Mouse (Mus musculus): ENCODE measurements at regions not wholly inside any gene's neighbourhood (a gene's known extent, or its start where the extent isn't known, plus 50 kb on each side); places are given as distances from the start of the nearest gene placed in this dataset.
A peak's percentile ranks its signal among the peaks of the same experiment; 100 is the strongest.

- 54% methylated on average over 4 of the region's 4 CpGs for WGBS
- Histone ChIP-seq H3K27me3 (ENCODE audit: control insufficient read depth, insufficient read depth, low read length) (no peaks in the 10 kb centered on the region), H3K4me3 (replicated peaks; ENCODE audit: insufficient read depth, low read depth, low read length) (no peak overlapping the region), H3K4me1 (ENCODE audit: control insufficient read depth, insufficient read depth, low read length) (peaks cover 10% of the 10 kb centered on the region), H3K27ac (ENCODE audit: insufficient read depth, low read length) (no peak overlapping the region)
- TF ChIP-seq CTCF (IDR thresholded peaks at IDR 0.05; ENCODE audit: borderline replicate concordance, insufficient read depth, low read depth, low read length), result no peak
- no peak for TF ChIP-seq POLR2A (IDR thresholded peaks at IDR 0.05; ENCODE audit: borderline replicate concordance, insufficient read depth, low read length)
- DNase-seq, result no peak
Observed at GRCm38 (mm10) chr14:24939068-24939467, 452.1 kb downstream of the Rps24 start.

GRCm38 (mm10) chr14:24939476-24940200 lies 452.7 kb downstream of the Rps24 start:
- no peak overlapping the region for H3K4me3 ChIP-seq (replicated peaks; ENCODE audit: insufficient read depth, low read depth, low read length)
- TF ChIP-seq CTCF (IDR thresholded peaks at IDR 0.05; ENCODE audit: borderline replicate concordance, insufficient read depth, low read depth, low read length) (no peak), POLR2A (IDR thresholded peaks at IDR 0.05; ENCODE audit: borderline replicate concordance, insufficient read depth, low read length) (no peak)
- H3K27me3 ChIP-seq (ENCODE audit: control insufficient read depth, insufficient read depth, low read length), result no peaks in the 10 kb centered on the region
- 11% methylated on average over 9 of the region's 9 CpGs for WGBS
- H3K27ac ChIP-seq (ENCODE audit: insufficient read depth, low read length), result peak overlapping the region; percentile 24; the same call in 1 of the 2 replicates
- peak; percentile 74 to 81 for DNase-seq
- H3K4me1 ChIP-seq (ENCODE audit: control insufficient read depth, insufficient read depth, low read length), result peaks cover 10% of the 10 kb centered on the region

GRCm38 (mm10) chr14:24945716-24946115 lies 458.8 kb downstream of the Rps24 start:
- H3K27ac ChIP-seq (ENCODE audit: insufficient read depth, low read length), result no peak overlapping the region
- peak; percentile 17; the same call in 1 of the 2 replicates for TF ChIP-seq CTCF (IDR thresholded peaks at IDR 0.05; ENCODE audit: borderline replicate concordance, insufficient read depth, low read depth, low read length)
- TF ChIP-seq POLR2A (IDR thresholded peaks at IDR 0.05; ENCODE audit: borderline replicate concordance, insufficient read depth, low read length), result no peak

GRCm38 (mm10) chr14:24947084-24947483 lies 460.2 kb downstream of the Rps24 start:
- WGBS, result 90% methylated on average over 5 of the region's 5 CpGs

More at GRCm38 (mm10) chr14:24945716-24946115, 458.8 kb downstream of the Rps24 start:
- 61% methylated on average over 2 of the region's 2 CpGs for WGBS
- Histone ChIP-seq H3K4me3 (replicated peaks; ENCODE audit: insufficient read depth, low read depth, low read length) (no peak overlapping the region), H3K4me1 (ENCODE audit: control insufficient read depth, insufficient read depth, low read length) (no peaks in the 10 kb centered on the region), H3K27me3 (ENCODE audit: control insufficient read depth, insufficient read depth, low read length) (no peaks in the 10 kb centered on the region)
- DNase-seq, result no peak

GRCm38 (mm10) chr14:24955891-24956410 lies 469.0 kb downstream of the Rps24 start:
- DNase-seq, result peak in 1 of 2 experiments; percentile 20
- H3K27me3 ChIP-seq (ENCODE audit: control insufficient read depth, insufficient read depth, low read length), result no peaks in the 10 kb centered on the region
- no peak overlapping the region for H3K4me3 ChIP-seq (replicated peaks; ENCODE audit: insufficient read depth, low read depth, low read length)
- no peak overlapping the region for H3K27ac ChIP-seq (ENCODE audit: insufficient read depth, low read length)
- WGBS, result 90% methylated on average over 11 of the region's 11 CpGs
- peaks cover 37% of the 10 kb centered on the region for H3K4me1 ChIP-seq (ENCODE audit: control insufficient read depth, insufficient read depth, low read length)
- TF ChIP-seq CTCF (IDR thresholded peaks at IDR 0.05; ENCODE audit: borderline replicate concordance, insufficient read depth, low read depth, low read length) (no peak), POLR2A (IDR thresholded peaks at IDR 0.05; ENCODE audit: borderline replicate concordance, insufficient read depth, low read length) (no peak)

More at GRCm38 (mm10) chr14:24947084-24947483, 460.2 kb downstream of the Rps24 start:
- H3K27me3 ChIP-seq (ENCODE audit: control insufficient read depth, insufficient read depth, low read length), result no peaks in the 10 kb centered on the region
- no peak overlapping the region for H3K4me3 ChIP-seq (replicated peaks; ENCODE audit: insufficient read depth, low read depth, low read length)
- H3K4me1 ChIP-seq (ENCODE audit: control insufficient read depth, insufficient read depth, low read length), result no peaks in the 10 kb centered on the region
- DNase-seq, result peak in 1 of 2 experiments; percentile 7
- no peak overlapping the region for H3K27ac ChIP-seq (ENCODE audit: insufficient read depth, low read length)
- TF ChIP-seq CTCF (IDR thresholded peaks at IDR 0.05; ENCODE audit: borderline replicate concordance, insufficient read depth, low read depth, low read length) (peak; percentile 16; the same call in 1 of the 2 replicates), POLR2A (IDR thresholded peaks at IDR 0.05; ENCODE audit: borderline replicate concordance, insufficient read depth, low read length) (no peak)

GRCm38 (mm10) chr14:24956528-24957210 lies 469.7 kb downstream of the Rps24 start:
- H3K4me1 ChIP-seq (ENCODE audit: control insufficient read depth, insufficient read depth, low read length), result peaks cover 44% of the 10 kb centered on the region
- TF ChIP-seq POLR2A (IDR thresholded peaks at IDR 0.05; ENCODE audit: borderline replicate concordance, insufficient read depth, low read length) (0 out of 2 replicates have a peak, but pooled peaks have one; percentile 26), CTCF (IDR thresholded peaks at IDR 0.05; ENCODE audit: borderline replicate concordance, insufficient read depth, low read depth, low read length) (no peak)
- peak; percentile 71 to 84 for DNase-seq
- 43% methylated on average over 2 of the region's 2 CpGs for WGBS
- no peaks in the 10 kb centered on the region for H3K27me3 ChIP-seq (ENCODE audit: control insufficient read depth, insufficient read depth, low read length)
- no peak overlapping the region for H3K4me3 ChIP-seq (replicated peaks; ENCODE audit: insufficient read depth, low read depth, low read length)
- peak overlapping the region; percentile 66 for H3K27ac ChIP-seq (ENCODE audit: insufficient read depth, low read length)

- peaks cover 46% of the 10 kb centered on the region for H3K4me1 ChIP-seq (ENCODE audit: control insufficient read depth, insufficient read depth, low read length)
- DNase-seq, result peak in 1 of 2 experiments; percentile 23
- peak overlapping the region; percentile 66; the same call in 1 of the 2 replicates for H3K27ac ChIP-seq (ENCODE audit: insufficient read depth, low read length)
- WGBS, result 89% methylated on average over 4 of the region's 4 CpGs
- no peaks in the 10 kb centered on the region for H3K27me3 ChIP-seq (ENCODE audit: control insufficient read depth, insufficient read depth, low read length)
- H3K4me3 ChIP-seq (replicated peaks; ENCODE audit: insufficient read depth, low read depth, low read length), result no peak overlapping the region
- TF ChIP-seq POLR2A (IDR thresholded peaks at IDR 0.05; ENCODE audit: borderline replicate concordance, insufficient read depth, low read length) (no peak), CTCF (IDR thresholded peaks at IDR 0.05; ENCODE audit: borderline replicate concordance, insufficient read depth, low read depth, low read length) (no peak)
Observed at GRCm38 (mm10) chr14:24957392-24957791, 470.5 kb downstream of the Rps24 start.

Data from cerebellum, adult 2 months (tissue).